Mouse (Mus musculus): ENCODE data around the gene Pds5b. TPM values are rescaled to one million over a fixed set of nuclear protein-coding genes. Genes with fewer than 3 reads are reported as not detected.
A peak's percentile ranks its signal among the peaks of the same experiment; 100 is the strongest.
"Not testable (repeated sequence)": the region's sequence is repeated elsewhere in the genome, so short reads cannot be mapped to it uniquely, and the experiment has no call there.

Pds5b gene
- polyA plus RNA-seq, 1 experiment from 2014 or later: 9.9 TPM

- Histone ChIP-seq H3K27me3 (peaks cover 4% of the 10 kb centered on the region; the same call in 1 of the 2 replicates), H3K4me2 (peak overlapping the region; percentile 86), H3K4me1 (replicated peaks) (peaks cover 39% of the 10 kb centered on the region), H3K9me3 (replicated peaks) (no peaks in the 10 kb centered on the region), H3K36me3 (peaks cover 25% of the 10 kb centered on the region), H3K9ac (peak overlapping the region; percentile 90), H3K4me3 (replicated peaks) (peak overlapping the region; percentile 89), H3K27ac (peak overlapping the region; percentile 93)
- WGBS (ENCODE audit: insufficient replicate concordance): under 1% methylated on average over 10 of the region's 10 CpGs
- ATAC-seq (ENCODE audit: low read depth): no peak
- no peak for DNase-seq
These were observed 8.8 kb upstream of the Pds5b start for GRCm38 (mm10) chr5:150664794-150665131.

DNA sequence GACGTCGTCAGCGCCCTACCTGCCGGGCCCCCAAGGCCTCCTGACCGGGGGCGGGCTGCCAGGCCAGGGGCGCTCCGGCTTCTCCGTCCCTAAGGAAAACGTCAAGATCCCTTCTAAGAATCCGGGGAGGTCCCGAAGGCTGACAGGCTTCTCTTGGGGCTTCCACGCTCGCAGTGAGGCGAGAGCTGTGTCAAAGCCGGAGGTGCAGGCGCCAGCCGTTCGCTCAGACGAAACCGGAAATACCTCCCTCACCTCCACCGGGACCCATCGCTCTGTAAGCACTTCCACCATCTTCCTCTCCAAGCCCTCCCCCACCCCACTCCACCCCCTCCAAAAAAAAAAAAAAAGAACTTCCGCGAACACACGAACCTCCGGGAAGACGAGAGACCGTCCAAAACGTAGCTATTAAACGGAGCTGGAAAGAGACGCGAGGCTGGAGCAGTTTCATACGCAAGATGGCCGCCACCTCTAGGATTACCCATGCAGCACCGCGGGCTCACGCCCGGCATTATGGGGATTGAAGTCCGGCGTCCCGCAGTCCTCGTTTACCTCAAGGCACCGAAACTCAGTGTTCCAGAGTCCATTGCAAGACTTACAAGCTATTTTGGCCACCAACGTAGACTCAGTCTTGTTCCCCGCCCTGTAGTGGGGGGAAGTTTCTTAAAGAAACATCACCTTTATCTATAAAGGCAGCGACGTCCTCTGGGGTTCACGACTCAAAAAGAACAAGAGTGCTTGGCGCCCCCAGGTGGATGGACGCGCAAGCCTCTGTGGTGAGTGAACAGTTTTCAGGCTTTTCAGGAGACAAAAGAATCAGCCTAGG is 8.2 kb upstream of the Pds5b start:
- ATAC-seq (ENCODE audit: low read depth) (peak; percentile 97), DNase-seq (peak; percentile 91)
- H3K4me2 ChIP-seq: peak overlapping the region; percentile 86
- under 1% methylated on average over 51 of the region's 52 CpGs for WGBS (ENCODE audit: insufficient replicate concordance)
- peak overlapping the region; percentile 90 for H3K9ac ChIP-seq
- H3K4me1 ChIP-seq (replicated peaks): peaks cover 36% of the 10 kb centered on the region
- peak overlapping the region; percentile 93 for H3K27ac ChIP-seq
- no peaks in the 10 kb centered on the region for H3K9me3 ChIP-seq (replicated peaks)
- peaks cover 22% of the 10 kb centered on the region for H3K36me3 ChIP-seq
- peak overlapping the region; percentile 89 for H3K4me3 ChIP-seq (replicated peaks)
- H3K27me3 ChIP-seq: peaks cover 4% of the 10 kb centered on the region; the same call in 1 of the 2 replicates

DNA sequence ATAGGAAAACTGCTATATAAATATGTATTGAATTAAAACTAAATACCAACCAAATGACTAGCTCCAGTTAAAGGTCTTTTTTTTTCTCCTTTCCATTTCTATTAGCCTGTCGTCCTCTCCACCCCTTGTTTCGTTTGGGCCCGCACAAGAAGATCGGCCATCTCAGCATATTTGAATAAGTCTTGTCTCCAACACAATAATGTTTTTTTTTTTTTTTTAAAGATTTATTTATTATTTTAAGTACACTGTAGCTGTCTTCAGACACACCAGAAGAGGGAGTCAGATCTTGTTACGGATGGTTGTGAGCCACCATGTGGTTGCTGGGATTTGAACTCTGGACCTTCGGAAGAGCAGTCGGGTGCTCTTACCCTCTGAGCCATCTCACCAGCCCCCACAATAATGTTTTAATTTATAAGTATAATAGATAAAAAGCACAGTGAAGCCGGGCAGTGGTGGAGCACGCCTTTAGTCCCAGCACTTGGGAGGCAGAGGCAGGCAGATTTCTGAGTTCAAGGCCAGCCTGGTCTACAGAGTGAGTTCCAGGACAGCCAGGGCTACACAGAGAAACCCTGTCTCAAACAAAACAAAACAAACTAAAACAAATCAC is 7.3 kb upstream of the Pds5b start, which contains the start of gene N4bp2l2:
Gene N4bp2l2, minus strand, starts transcription at position 51 of the 607 bp plus-strand sequence.
- H3K4me2 ChIP-seq: peak within 1 kb of the TSS; percentile 86
- WGBS (ENCODE audit: insufficient replicate concordance): 88% methylated on average over 9 of the region's 9 CpGs
- peaks cover 28% of the 10 kb centered on the region for H3K4me1 ChIP-seq (replicated peaks)
- H3K27me3 ChIP-seq; ATAC-seq (ENCODE audit: low read depth); H3K9me3 ChIP-seq (replicated peaks); DNase-seq: not testable (repeated sequence)
- H3K27ac ChIP-seq: peak within 1 kb of the TSS; percentile 93
- H3K36me3 ChIP-seq: peaks cover 13% of the 10 kb centered on the region
- peak within 1 kb of the TSS; percentile 90 for H3K9ac ChIP-seq
- peak within 1 kb of the TSS; percentile 89 for H3K4me3 ChIP-seq (replicated peaks)

- H3K4me2 ChIP-seq: no peak overlapping the region
- H3K4me1 ChIP-seq (replicated peaks): peaks cover 19% of the 10 kb centered on the region
- DNase-seq (no peak), ATAC-seq (ENCODE audit: low read depth) (no peak)
- H3K9me3 ChIP-seq (replicated peaks): no peaks in the 10 kb centered on the region
- H3K27ac ChIP-seq: no peak overlapping the region
- peaks cover 4% of the 10 kb centered on the region; the same call in 1 of the 2 replicates for H3K27me3 ChIP-seq
- H3K36me3 ChIP-seq: no peaks in the 10 kb centered on the region
- 50% methylated on average over 4 of the region's 4 CpGs for WGBS (ENCODE audit: insufficient replicate concordance)
- no peak overlapping the region for H3K9ac ChIP-seq
- H3K4me3 ChIP-seq (replicated peaks): no peak overlapping the region
These were observed 4.8 kb upstream of the Pds5b start for GRCm38 (mm10) chr5:150668731-150669130.

DNA sequence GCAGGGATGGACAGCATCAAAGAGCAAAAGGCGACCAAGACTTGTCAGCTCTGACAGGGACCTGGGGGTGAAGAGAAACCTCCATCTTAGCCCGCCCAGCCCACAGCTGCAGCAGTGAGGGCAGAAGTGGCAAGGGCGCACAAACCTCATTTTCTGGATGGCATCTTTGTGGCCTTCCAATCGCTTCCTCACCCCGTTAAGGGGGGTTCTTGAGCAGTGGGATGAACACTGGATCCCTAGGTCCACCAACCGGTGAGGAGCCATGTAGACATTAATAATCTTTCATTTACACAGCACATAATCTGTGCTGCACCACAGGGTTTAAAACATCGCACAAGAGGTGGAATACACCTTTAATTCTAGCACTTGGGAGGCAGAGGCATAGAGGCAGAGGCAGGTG is 1.2 kb upstream of the Pds5b start:
- H3K9ac ChIP-seq: no peak overlapping the region
- H3K27me3 ChIP-seq: peaks cover 4% of the 10 kb centered on the region; the same call in 1 of the 2 replicates
- DNase-seq: no peak
- H3K9me3 ChIP-seq (replicated peaks): no peaks in the 10 kb centered on the region
- H3K4me3 ChIP-seq (replicated peaks): no peak overlapping the region
- no peak for ATAC-seq (ENCODE audit: low read depth)
- H3K36me3 ChIP-seq: no peaks in the 10 kb centered on the region
- no peak overlapping the region for H3K4me2 ChIP-seq
- H3K4me1 ChIP-seq (replicated peaks): peaks cover 31% of the 10 kb centered on the region
- no peak overlapping the region for H3K27ac ChIP-seq
- 77% methylated on average over 7 of the region's 7 CpGs for WGBS (ENCODE audit: insufficient replicate concordance)

DNA sequence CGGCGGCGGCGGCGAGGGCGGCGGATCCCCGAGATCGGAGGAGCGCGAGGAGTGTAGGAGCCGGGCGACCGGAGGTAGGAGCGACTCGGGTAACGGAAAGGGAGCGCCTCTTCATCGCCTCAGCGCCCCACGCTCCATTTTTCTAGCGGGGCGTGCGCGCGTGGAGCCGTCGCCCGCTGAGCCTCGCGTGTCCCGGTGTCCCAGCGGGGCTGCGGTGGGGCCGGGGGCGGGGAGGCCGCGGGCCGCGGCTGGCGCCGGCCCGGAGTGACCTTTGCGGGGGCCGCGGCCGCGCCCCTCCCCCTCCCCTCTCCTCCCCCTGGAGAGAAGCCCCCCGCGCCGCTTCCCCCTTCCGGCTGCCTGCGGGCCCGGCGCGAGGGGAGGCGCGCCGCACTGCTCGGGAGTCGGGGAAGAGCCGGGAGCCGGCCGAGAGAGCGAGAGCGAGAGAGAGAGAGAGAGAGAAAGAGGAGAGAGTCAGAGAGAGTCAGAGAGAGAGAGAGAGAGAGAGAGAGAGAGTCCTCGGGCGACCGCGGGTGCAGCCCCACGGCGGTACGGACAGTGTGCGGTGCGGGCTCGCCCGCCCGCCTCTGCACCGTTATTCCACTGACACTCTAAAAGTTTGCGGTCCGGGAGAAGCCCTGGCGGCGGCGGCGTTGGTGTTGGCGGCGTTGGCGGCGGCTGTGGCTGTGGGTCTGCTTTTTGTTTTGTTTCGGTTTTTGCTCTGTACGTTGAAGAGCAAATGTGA is 512 bp downstream of the Pds5b start:
- Histone ChIP-seq H3K36me3 (no peaks in the 10 kb centered on the region), H3K4me3 (replicated peaks) (peak overlapping the region; percentile 97), H3K4me1 (replicated peaks) (peaks cover 35% of the 10 kb centered on the region), H3K9ac (peak overlapping the region; percentile 98), H3K4me2 (peak overlapping the region; percentile 87), H3K27me3 (peaks cover 4% of the 10 kb centered on the region; the same call in 1 of the 2 replicates), H3K27ac (peak overlapping the region; percentile 86), H3K9me3 (replicated peaks) (no peaks in the 10 kb centered on the region)
- ATAC-seq (ENCODE audit: low read depth): peak; percentile 28
- DNase-seq: peak; percentile 36
- WGBS (ENCODE audit: insufficient replicate concordance): under 1% methylated on average over 66 of the region's 91 CpGs

DNA sequence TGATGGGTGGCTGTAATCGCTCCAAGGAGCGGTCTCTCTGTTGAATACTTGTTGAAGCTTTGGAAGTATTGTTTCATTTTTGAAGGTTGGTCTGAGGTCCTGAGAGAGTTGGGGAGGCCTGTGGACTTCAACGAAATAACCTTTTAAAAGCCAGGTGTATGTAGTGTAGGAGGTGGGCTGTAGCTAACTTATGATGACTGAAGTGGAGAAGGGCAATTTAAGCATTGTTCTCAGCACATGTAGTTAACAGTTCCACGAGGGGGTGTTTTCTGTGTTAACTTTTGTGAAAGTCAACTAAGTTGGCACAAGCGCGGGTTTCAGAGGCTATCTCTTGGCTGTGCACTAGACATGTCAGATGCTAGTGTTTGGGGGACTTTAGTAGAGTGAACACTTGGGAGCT is 1.3 kb downstream of the Pds5b start:
- H3K36me3 ChIP-seq: no peaks in the 10 kb centered on the region
- H3K27ac ChIP-seq: no peak overlapping the region
- no peaks in the 10 kb centered on the region for H3K9me3 ChIP-seq (replicated peaks)
- no peaks in the 10 kb centered on the region for H3K27me3 ChIP-seq
- H3K4me2 ChIP-seq: peak overlapping the region; percentile 87
- DNase-seq (no peak), ATAC-seq (ENCODE audit: low read depth) (no peak)
- peak overlapping the region; percentile 98 for H3K9ac ChIP-seq
- H3K4me3 ChIP-seq (replicated peaks): peak overlapping the region; percentile 97
- peaks cover 38% of the 10 kb centered on the region for H3K4me1 ChIP-seq (replicated peaks)
- 38% methylated on average over 6 of the region's 6 CpGs for WGBS (ENCODE audit: insufficient replicate concordance)

GRCm38 (mm10) chr5:150682862-150683261 is 9.3 kb downstream of the Pds5b start:
- not testable (repeated sequence) for H3K36me3 ChIP-seq; DNase-seq; H3K4me3 ChIP-seq (replicated peaks); H3K27me3 ChIP-seq; H3K4me2 ChIP-seq; H3K9me3 ChIP-seq (replicated peaks); H3K27ac ChIP-seq; H3K9ac ChIP-seq
- H3K4me1 ChIP-seq (replicated peaks): peaks cover 14% of the 10 kb centered on the region
- 75% methylated on average over 6 of the region's 6 CpGs for WGBS (ENCODE audit: insufficient replicate concordance)
- ATAC-seq (ENCODE audit: low read depth): peak; percentile 39; the same call in 1 of the 2 replicates

DNA sequence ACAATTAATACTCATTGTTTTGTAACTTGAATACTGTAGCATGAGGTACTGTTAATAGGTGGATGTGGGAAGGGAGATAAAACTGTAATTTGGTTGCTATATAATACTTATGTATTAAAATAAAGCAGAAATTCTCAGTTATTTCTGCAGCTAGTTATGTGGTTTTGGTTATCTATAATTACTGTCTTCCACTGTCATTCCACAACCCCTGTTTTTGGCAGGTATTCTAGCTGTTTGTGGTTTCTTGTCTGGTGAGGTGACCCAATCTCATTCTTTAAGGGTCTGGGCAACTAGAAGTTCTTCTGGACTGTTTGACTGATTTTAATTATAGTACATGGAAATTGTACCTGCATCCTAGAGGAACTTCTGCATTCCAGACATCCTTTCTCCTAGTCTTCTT is 17.1 kb downstream of the Pds5b start:
- ATAC-seq (ENCODE audit: low read depth) (no peak), DNase-seq (no peak)
- H3K4me1 ChIP-seq (replicated peaks): peaks cover 4% of the 10 kb centered on the region
- H3K9me3 ChIP-seq (replicated peaks): no peaks in the 10 kb centered on the region
- H3K27ac ChIP-seq: no peak overlapping the region
- no peak overlapping the region for H3K4me2 ChIP-seq
- no peak overlapping the region for H3K4me3 ChIP-seq (replicated peaks)
- no peak overlapping the region for H3K9ac ChIP-seq
- H3K27me3 ChIP-seq: no peaks in the 10 kb centered on the region
- H3K36me3 ChIP-seq: peaks cover 6% of the 10 kb centered on the region

DNA sequence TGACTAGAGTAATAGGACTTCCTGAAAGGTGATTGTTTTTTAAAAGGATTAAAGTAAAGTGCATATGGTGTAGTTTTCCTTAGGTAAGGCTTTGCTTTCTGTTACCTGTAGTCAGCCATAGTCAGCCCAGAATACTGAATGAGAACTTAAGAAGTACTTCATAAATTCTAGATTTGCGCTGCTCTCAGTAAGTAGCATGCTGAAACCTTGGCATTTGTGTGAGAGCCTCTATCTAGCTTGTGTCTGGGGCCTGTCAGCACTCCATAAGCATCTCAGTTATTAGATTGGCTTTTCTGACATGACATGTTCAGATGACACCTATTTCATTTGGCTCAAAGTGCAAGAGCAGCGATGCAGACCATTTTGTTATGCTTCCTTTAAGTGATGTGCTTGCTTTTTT is 19.7 kb downstream of the Pds5b start:
- Histone ChIP-seq H3K4me3 (replicated peaks) (no peak overlapping the region), H3K4me1 (replicated peaks) (no peaks in the 10 kb centered on the region), H3K36me3 (peaks cover 6% of the 10 kb centered on the region), H3K4me2 (no peak overlapping the region), H3K9me3 (replicated peaks) (no peaks in the 10 kb centered on the region), H3K27ac (no peak overlapping the region), H3K9ac (no peak overlapping the region), H3K27me3 (no peaks in the 10 kb centered on the region)
- DNase-seq (no peak), ATAC-seq (ENCODE audit: low read depth) (no peak)
- WGBS (ENCODE audit: insufficient replicate concordance): 83% methylated on average over 2 of the region's 2 CpGs

DNA sequence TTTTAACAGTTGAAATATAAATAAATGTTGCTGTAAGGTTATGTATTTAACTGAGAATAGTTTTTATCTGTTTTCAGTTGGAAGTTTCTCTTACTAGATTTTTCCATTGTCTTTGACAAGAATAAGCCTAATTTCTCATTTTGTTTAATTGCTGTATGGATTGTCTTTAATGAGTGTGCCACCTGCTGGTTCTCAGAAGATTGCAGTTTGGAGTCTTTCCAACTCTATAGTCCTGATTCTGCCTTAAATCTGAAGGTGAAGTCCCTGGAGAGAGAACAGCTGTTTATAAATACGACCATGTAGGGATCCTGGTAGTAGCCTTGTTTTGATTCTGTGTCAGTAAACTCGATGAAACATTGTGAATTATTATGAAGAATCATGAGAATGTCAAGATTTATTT is 29.2 kb downstream of the Pds5b start:
- Histone ChIP-seq H3K9me3 (replicated peaks) (no peaks in the 10 kb centered on the region), H3K27me3 (no peaks in the 10 kb centered on the region), H3K4me3 (replicated peaks) (no peak overlapping the region), H3K4me1 (replicated peaks) (peaks cover 25% of the 10 kb centered on the region), H3K27ac (no peak overlapping the region), H3K4me2 (no peak overlapping the region), H3K36me3 (no peaks in the 10 kb centered on the region), H3K9ac (no peak overlapping the region)
- DNase-seq: no peak
- 40% methylated on average over 2 of the region's 2 CpGs for WGBS (ENCODE audit: insufficient replicate concordance)
- no peak; the same call in 1 of the 2 replicates for ATAC-seq (ENCODE audit: low read depth)
